Mouse (Mus musculus): ENCODE data around the gene Shisa3.

Shisa3 gene

GRCm38 (mm10) chr5:67633831-67634268 lies 26.2 kb downstream of the Shisa3 start:
- no peak for DNase-seq

GRCm38 (mm10) chr5:67634339-67634738 lies 26.7 kb downstream of the Shisa3 start:
- DNase-seq, result no peak

GRCm38 (mm10) chr5:67640596-67641312 lies 33.1 kb downstream of the Shisa3 start:
- DNase-seq, result no peak

- DNase-seq, result no peak
Observed at GRCm38 (mm10) chr5:67641406-67642120, 33.9 kb downstream of the Shisa3 start.

DNA sequence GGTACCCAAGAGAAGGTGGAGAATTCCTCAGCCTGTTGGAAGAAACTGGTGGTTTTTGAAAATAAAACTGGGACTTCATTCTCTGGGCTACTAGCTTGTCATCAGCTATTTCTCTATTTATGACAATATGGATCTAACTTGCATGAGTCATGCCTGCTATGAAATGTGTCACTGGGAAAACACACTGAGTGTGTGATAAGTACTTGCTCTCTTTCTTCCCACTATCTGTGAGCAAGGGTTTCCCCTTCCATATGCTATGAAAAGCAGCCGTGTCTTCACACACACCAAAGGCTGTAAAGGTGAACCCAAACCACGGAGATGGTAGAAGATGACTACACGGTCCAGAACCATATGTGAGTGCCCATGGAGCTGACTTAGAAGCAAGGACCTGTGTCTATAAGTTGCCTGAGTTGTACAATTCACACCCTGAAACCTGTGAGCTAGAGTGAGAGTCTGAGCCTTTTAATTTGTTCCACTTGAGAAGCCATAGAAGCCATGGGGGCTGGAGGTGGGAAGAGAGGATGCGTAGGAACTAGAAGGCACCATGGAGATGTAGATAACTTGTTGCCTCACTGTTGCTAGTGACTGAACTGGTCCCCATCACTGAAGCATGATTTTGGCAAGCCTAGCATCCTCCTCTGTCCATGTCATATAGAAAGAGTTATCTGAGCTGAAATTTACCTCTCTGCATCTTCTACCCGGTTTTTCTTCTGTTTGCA lies 36.0 kb downstream of the Shisa3 start:
- no peak for DNase-seq

DNA sequence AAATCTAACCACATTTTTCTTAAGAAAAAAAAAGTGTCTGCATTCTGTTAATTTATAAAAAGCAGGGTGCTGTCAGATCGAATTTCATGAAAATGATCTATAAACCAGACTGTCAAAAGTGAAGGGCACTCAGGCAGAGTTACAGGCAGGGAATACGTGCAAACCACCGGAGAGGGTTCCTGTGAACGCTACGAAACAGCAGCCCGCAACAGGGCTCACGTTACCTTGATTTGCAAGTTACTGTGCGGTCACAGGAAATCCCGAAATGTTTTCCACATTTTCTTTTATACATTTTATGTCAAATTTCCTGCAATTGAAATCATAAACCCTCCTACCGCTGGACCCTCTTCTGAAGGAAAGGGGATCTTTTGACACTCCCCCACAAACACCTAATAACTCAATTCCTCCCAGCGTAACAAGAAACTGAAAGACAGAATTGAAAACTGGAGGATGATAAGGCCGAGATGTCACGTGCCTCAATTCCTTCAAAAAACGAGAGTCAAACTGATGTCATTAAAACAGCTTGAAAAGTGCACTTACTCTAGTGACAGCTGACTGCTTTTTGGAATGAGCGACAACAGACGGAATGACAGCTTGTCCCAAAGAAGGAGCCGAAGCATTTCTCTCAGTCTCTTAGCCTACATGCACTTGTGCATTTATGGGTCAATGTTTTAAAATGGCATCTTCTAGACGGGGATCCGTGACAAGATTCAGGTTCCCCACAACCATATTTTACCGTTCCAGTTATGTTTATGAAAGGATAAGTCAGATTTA lies 39.3 kb downstream of the Shisa3 start:
- no peak for DNase-seq

GRCm38 (mm10) chr5:67647568-67647967 lies 39.9 kb downstream of the Shisa3 start:
- no peak for DNase-seq

GRCm38 (mm10) chr5:67649156-67649555 lies 41.5 kb downstream of the Shisa3 start:
- no peak for DNase-seq

GRCm38 (mm10) chr5:67650021-67650420 lies 42.3 kb downstream of the Shisa3 start:
- no peak for DNase-seq

GRCm38 (mm10) chr5:67652468-67652867 lies 44.8 kb downstream of the Shisa3 start:
- no peak for DNase-seq

GRCm38 (mm10) chr5:67653543-67653942 lies 45.9 kb downstream of the Shisa3 start:
- DNase-seq, result no peak

DNA sequence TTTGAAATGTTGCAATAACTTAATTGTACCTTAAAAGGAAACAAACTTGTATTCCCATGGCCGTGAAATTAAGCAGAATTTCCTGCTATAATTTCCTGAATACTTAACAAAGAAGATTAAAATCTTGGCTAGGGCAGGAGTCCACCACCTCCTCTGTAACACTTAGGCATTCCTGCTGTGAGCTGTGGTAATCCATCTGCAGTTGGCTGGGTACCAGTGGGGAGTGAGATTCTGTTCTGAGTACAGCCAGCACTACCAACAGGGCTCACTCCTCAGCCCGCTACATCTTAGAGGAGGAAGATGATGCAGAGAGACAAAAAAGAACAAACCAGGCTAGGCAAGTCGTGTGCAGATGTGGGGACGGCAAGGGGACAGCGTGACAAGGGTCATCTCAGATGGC lies 46.9 kb downstream of the Shisa3 start:
- DNase-seq, result no peak

- no peak for DNase-seq
Observed at GRCm38 (mm10) chr5:67655696-67656519, 48.2 kb downstream of the Shisa3 start.

DNA sequence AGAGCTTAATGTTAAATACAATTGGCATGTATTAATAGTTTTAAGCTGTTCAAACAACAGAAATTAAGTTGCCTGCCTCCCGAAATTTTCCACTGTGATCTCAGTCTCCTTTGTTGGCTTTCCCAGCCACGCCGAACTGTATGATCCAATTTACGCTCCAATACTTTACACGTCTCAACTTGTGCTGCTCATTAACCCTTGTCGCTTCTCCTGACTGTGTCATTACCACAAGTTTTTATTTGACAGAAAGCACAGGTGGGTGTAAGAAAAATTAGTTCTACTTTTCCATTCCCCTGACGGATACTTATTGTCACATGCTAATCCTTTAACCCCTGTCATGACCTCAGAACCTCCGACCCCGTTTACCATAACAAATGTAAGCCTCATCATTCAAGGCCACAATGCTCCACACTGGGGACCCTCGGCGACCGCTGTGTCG lies 49.2 kb downstream of the Shisa3 start:
- DNase-seq, result no peak

DNA sequence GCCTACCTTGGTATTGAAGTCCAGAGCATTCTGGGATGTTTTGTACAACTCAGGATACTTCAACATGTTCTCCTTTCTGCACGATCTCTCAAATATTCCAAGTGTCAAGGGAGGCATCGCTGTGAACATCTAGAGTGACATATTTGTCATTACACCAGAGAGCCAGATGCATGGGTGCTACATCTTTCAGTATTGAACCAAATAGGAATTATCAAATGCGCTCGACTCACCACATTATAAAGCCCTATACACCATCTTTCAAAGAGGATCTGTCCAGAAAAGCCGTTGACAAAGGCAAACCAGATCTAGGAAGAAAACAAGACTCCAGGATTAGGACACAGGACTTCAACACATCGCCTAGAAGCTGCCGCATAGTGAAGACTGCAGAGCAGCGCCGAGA lies 52.2 kb downstream of the Shisa3 start:
- no peak for DNase-seq

GRCm38 (mm10) chr5:67662715-67663114 lies 55.0 kb downstream of the Shisa3 start:
- DNase-seq, result no peak

- DNase-seq, result no peak
Observed at GRCm38 (mm10) chr5:67669436-67669896, 61.8 kb downstream of the Shisa3 start.

DNA sequence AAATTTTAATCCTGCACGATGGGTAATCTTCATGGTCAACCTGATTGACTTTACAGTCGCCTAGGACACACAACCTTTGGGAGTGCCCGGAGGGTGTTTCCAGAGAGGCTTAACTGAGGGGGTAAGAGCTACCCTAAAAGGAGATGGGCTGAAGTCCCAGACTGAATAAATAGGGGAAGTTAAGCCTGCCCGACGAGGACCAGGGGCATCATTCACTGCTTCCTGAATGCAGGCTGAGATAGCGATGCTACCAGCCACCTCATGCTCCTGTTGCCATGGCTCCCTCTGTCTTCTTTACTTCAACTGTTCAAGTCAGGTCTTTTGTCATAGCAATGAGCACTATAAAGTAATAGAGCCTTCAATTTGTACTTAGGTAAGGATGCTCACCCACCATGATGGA lies 62.5 kb downstream of the Shisa3 start:
- no peak for DNase-seq

DNA sequence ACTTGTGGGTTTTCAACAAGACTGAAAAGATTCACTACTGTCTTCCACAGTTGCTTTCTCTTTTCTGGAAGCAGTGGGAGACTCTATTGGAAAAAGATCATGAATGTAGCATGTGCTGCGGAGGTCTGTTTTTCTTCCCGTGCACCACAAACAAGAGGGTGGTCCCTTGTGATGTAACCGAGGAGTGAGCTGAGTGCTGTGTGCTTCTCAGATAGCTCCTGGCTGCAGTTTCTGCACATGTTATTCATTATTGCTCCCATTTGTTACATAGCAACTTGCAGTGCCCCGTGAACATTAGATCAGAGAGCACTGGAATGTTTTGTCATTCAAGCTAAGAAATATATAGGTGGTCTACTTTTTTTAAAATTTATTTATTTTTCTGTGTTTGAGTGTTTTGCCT lies 65.3 kb downstream of the Shisa3 start:
- no peak for DNase-seq
